Mouse (Mus musculus): ENCODE data around the gene Flrt3. TPM values are rescaled to one million over a fixed set of nuclear protein-coding genes. Genes with fewer than 3 reads are reported as not detected.

The Flrt3 gene
- polyA plus RNA-seq, 1 experiment, result 20.5 TPM

DNA sequence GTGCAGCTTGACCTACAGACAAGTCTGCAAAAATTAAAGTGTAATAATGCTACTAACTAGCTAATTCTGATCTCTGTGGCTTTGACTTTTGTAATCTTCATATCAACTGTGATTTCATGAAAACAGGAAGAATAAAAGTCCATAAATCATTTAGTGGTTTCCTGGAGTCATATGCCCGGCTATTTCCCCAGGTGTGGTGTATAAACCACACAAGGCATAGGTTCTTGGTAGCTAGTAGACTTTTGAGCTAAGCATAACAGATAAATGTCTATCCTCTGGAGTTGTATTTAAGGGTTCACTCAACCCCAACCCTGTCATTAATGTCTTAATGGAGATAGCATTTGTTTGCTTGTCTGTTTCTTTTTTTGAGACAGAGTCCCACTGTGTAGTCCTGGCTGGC, 20.1 kb upstream of the Flrt3 start:
- no peak overlapping the region for H3K27ac ChIP-seq (ENCODE audit: insufficient read depth, low read length)
- H3K4me3 ChIP-seq (ENCODE audit: insufficient read depth, low read length), result no peak overlapping the region
- TF ChIP-seq CTCF (IDR thresholded peaks at IDR 0.05; ENCODE audit: borderline replicate concordance, insufficient read depth, low read length), result no peak
- H3K4me1 ChIP-seq (ENCODE audit: control insufficient read depth, insufficient read depth, low read length), result no peaks in the 10 kb centered on the region

DNA sequence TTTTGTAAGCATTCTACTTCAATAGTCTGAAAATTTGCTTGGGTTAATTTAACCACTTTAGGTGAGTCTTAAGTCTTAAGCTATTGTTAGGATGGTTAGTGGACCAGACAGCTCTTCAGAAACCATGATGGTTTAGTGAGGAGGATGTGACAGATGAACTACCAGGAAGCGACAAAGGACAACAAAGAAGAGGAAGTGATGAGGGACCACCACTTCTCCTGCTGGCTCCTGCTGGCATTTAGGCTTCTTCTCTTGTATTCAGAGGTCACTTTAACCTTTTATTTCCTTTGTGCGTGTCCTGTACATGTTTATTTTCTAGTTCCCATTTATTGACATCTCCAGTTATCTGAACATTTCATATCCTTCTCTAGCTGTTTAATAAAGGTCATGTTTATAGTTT, 19.6 kb upstream of the Flrt3 start:
- TF ChIP-seq POLR2A (IDR thresholded peaks at IDR 0.05; ENCODE audit: low read depth, low read length), result no peak
- TF ChIP-seq CTCF (IDR thresholded peaks at IDR 0.05; ENCODE audit: borderline replicate concordance, insufficient read depth, low read length), result no peak
- Histone ChIP-seq H3K27ac (ENCODE audit: insufficient read depth, low read length) (no peak overlapping the region), H3K4me3 (ENCODE audit: insufficient read depth, low read length) (no peak overlapping the region), H3K4me1 (ENCODE audit: control insufficient read depth, insufficient read depth, low read length) (no peaks in the 10 kb centered on the region)

- no peak overlapping the region for H3K4me3 ChIP-seq (ENCODE audit: insufficient read depth, low read length)
- TF ChIP-seq CTCF (IDR thresholded peaks at IDR 0.05; ENCODE audit: borderline replicate concordance, insufficient read depth, low read length), result no peak
- TF ChIP-seq POLR2A (IDR thresholded peaks at IDR 0.05; ENCODE audit: low read depth, low read length), result no peak
- no peak overlapping the region for H3K27ac ChIP-seq (ENCODE audit: insufficient read depth, low read length)
- H3K4me1 ChIP-seq (ENCODE audit: control insufficient read depth, insufficient read depth, low read length), result no peaks in the 10 kb centered on the region
Measured at GRCm38 (mm10) chr2:140676728-140677127, 5.5 kb upstream of the Flrt3 start.

- no peak overlapping the region for H3K4me3 ChIP-seq (ENCODE audit: insufficient read depth, low read length)
Measured at GRCm38 (mm10) chr2:140673466-140673865, 2.2 kb upstream of the Flrt3 start.

DNA sequence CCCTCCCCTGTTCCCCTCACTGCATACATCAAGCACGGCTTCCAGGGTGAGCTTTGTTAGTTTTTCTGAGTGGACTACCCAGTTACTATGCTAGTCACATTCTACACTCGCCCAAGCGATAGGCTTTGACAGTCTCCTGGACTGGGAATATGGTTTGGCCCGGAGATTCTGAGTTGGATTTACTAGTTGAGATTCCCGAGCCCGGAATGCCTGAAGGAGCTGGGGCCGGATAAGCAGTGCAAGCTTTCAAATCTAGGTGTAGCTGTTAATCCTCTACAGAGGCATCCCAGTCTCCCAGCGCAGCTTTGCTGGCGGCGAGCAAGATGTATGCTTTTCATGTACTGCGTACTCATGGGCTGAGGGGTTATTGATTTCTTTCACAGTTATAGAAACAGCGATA, 812 bp downstream of the Flrt3 start:
- H3K4me1 ChIP-seq (ENCODE audit: control insufficient read depth, insufficient read depth, low read length), result no peaks in the 10 kb centered on the region
- H3K4me3 ChIP-seq (ENCODE audit: insufficient read depth, low read length), result peak overlapping the region; percentile 89
- TF ChIP-seq POLR2A (IDR thresholded peaks at IDR 0.05; ENCODE audit: low read depth, low read length), result no peak
- TF ChIP-seq CTCF (IDR thresholded peaks at IDR 0.05; ENCODE audit: borderline replicate concordance, insufficient read depth, low read length), result no peak
- no peak overlapping the region for H3K27ac ChIP-seq (ENCODE audit: insufficient read depth, low read length)

More at GRCm38 (mm10) chr2:140673466-140673865, 2.2 kb upstream of the Flrt3 start:
- TF ChIP-seq CTCF (IDR thresholded peaks at IDR 0.05; ENCODE audit: borderline replicate concordance, insufficient read depth, low read length) (no peak), POLR2A (IDR thresholded peaks at IDR 0.05; ENCODE audit: low read depth, low read length) (no peak)
- Histone ChIP-seq H3K4me1 (ENCODE audit: control insufficient read depth, insufficient read depth, low read length) (no peaks in the 10 kb centered on the region), H3K27ac (ENCODE audit: insufficient read depth, low read length) (no peak overlapping the region)

DNA sequence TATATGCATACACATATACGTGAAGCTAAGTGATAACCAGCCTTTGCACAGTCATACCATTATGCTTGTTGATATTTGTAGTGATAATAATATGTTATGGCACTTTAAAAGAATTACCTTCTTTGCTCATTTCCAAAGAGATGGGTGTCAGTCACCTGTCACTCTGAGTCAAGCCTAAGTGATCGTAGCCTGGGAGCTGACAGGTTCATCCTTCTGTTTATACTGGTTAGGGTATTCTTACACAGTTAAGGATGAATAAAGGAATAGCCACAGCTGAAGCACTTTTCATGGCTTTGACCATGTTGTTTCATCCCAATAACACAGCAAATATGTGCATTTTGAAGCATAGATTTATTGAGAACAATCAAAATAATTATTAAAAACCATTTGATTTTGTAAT, 1.5 kb downstream of the Flrt3 start:
- peak overlapping the region; percentile 47 for H3K4me3 ChIP-seq (ENCODE audit: insufficient read depth, low read length)
- no peak overlapping the region for H3K27ac ChIP-seq (ENCODE audit: insufficient read depth, low read length)
- H3K4me1 ChIP-seq (ENCODE audit: control insufficient read depth, insufficient read depth, low read length), result no peaks in the 10 kb centered on the region
- TF ChIP-seq CTCF (IDR thresholded peaks at IDR 0.05; ENCODE audit: borderline replicate concordance, insufficient read depth, low read length), result no peak
- no peak for TF ChIP-seq POLR2A (IDR thresholded peaks at IDR 0.05; ENCODE audit: low read depth, low read length)

DNA sequence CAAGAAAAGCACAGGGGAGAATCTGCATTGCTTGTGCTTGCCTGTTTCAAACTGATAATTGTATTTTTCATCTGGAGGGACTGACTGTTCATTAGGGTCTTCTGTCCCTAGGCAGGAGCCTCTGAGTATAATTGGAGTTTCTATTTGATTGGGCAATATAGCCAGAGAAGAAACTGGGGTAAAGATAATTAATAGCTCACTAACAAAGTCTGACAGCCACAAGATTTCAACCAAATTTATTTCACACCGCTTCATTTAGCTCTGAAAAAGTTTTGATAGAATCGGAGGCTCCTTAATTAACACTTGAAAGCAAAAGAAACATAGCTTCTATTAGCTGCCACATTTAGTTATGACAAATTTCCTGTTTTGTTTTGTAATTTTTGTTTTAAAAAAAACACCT, 2.2 kb downstream of the Flrt3 start:
- no peak for TF ChIP-seq POLR2A (IDR thresholded peaks at IDR 0.05; ENCODE audit: low read depth, low read length)
- no peak for TF ChIP-seq CTCF (IDR thresholded peaks at IDR 0.05; ENCODE audit: borderline replicate concordance, insufficient read depth, low read length)
- H3K27ac ChIP-seq (ENCODE audit: insufficient read depth, low read length), result no peak overlapping the region

DNA sequence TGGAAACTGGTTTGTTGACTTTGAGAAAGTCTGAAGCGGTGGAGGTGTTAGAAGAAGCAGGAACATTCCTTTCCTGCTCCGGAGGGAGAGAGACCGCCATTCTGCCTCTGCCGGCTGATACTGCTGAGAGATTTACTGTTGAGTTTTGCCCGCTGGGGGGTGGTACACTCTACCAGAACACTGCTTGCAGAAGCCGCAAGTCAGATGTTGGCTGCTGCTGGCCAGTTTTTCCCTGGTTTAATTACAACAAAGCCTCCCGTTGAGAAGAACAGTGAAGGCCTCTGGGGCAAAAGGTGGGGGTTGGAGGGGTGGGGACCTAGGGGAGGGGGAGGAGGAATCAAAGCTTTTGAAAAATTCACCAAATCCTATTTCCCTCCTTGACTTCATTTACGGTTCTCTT, 3.0 kb downstream of the Flrt3 start:
- H3K4me3 ChIP-seq (ENCODE audit: insufficient read depth, low read length), result peak overlapping the region; percentile 9; the same call in 1 of the 2 replicates
- H3K27ac ChIP-seq (ENCODE audit: insufficient read depth, low read length), result no peak overlapping the region
- no peak for TF ChIP-seq POLR2A (IDR thresholded peaks at IDR 0.05; ENCODE audit: low read depth, low read length)
- 0 out of 2 replicates have a peak, but pooled peaks have one; percentile 30 for TF ChIP-seq CTCF (IDR thresholded peaks at IDR 0.05; ENCODE audit: borderline replicate concordance, insufficient read depth, low read length)
- no peaks in the 10 kb centered on the region; the same call in 1 of the 2 replicates for H3K4me1 ChIP-seq (ENCODE audit: control insufficient read depth, insufficient read depth, low read length)

More for the DNA sequence above, 2.2 kb downstream of the Flrt3 start:
- Histone ChIP-seq H3K4me3 (ENCODE audit: insufficient read depth, low read length) (peak overlapping the region; percentile 37), H3K4me1 (ENCODE audit: control insufficient read depth, insufficient read depth, low read length) (no peaks in the 10 kb centered on the region)

DNA sequence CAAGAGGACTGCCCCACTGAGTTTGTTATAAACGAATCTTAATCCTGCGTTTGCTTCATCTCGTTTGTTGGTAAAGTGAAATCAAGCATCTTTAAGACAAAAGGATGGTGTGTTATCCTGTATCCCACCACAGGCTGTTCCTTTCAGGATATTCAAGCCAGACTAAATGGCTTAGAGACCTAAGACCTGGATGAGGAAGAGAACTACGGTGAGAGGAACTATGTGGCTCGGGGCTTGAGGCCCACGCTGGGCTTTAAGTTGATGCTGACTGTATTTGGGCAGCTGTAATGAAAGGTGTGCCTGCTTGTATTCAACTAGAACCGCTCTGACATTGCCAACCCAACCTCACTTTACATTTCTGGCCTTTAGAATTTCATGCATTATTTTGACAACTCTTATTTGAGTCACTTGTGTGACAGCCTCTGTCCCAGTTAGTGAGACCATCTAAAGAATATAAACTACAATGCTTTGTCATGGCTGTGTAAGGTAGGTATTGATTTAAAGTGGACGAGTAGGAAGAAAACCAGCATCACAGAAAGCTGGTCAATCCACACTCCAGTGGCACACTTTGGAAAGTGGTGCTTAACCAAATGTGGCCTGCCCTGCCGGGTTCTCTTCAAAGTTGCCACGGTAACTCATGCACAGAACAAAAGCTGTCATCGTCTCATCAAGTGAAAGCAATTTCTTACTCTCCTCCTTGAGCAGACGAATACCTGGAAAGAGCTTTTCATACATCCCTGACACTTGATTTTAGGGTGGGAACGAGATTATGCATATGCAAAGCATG, 3.8 kb downstream of the Flrt3 start:
- H3K27ac ChIP-seq (ENCODE audit: insufficient read depth, low read length), result no peak overlapping the region
- TF ChIP-seq POLR2A (IDR thresholded peaks at IDR 0.05; ENCODE audit: low read depth, low read length), result no peak
- TF ChIP-seq CTCF (IDR thresholded peaks at IDR 0.05; ENCODE audit: borderline replicate concordance, insufficient read depth, low read length), result no peak
- no peaks in the 10 kb centered on the region; the same call in 1 of the 2 replicates for H3K4me1 ChIP-seq (ENCODE audit: control insufficient read depth, insufficient read depth, low read length)
- peak overlapping the region; percentile 9; the same call in 1 of the 2 replicates for H3K4me3 ChIP-seq (ENCODE audit: insufficient read depth, low read length)

GRCm38 (mm10) chr2:140666846-140667245, 4.4 kb downstream of the Flrt3 start:
- TF ChIP-seq POLR2A (IDR thresholded peaks at IDR 0.05; ENCODE audit: low read depth, low read length), result no peak
- TF ChIP-seq CTCF (IDR thresholded peaks at IDR 0.05; ENCODE audit: borderline replicate concordance, insufficient read depth, low read length), result no peak
- H3K4me1 ChIP-seq (ENCODE audit: control insufficient read depth, insufficient read depth, low read length), result no peaks in the 10 kb centered on the region; the same call in 1 of the 2 replicates
- H3K27ac ChIP-seq (ENCODE audit: insufficient read depth, low read length), result no peak overlapping the region
- H3K4me3 ChIP-seq (ENCODE audit: insufficient read depth, low read length), result no peak overlapping the region; the same call in 1 of the 2 replicates
